Mouse (Mus musculus): Measurements from ENCODE around the gene Olfr851. TPM values are rescaled to one million over a fixed set of nuclear protein-coding genes. Genes with fewer than 3 reads are reported as not detected.

Gene Olfr851
- not detected in 2 replicates for polyA plus RNA-seq (2015; fragmentation: Nextera tagmentation; extraction: Ambion mirVana)

- no peak within 1 kb of the TSS for H3K27ac ChIP-seq (ENCODE audit: low read depth)
- TF ChIP-seq EP300 (IDR thresholded peaks at IDR 0.05; ENCODE audit: low read depth) = no peak
- no peak for TF ChIP-seq CTCF (IDR thresholded peaks at IDR 0.05; ENCODE audit: low read depth)
- no peaks in the 10 kb centered on the region for H3K27me3 ChIP-seq (ENCODE audit: insufficient read depth, low read length)
- no peak within 1 kb of the TSS for H3K4me2 ChIP-seq (ENCODE audit: low read depth, low read length)
- no peak for DNase-seq
- no peak for ATAC-seq
- H3K36me3 ChIP-seq (replicated peaks; ENCODE audit: insufficient read depth, low read length) = no peaks in the 10 kb centered on the region
- no peaks in the 10 kb centered on the region for H3K9me3 ChIP-seq (ENCODE audit: low read length)
- H3K9ac ChIP-seq (replicated peaks) = no peak within 1 kb of the TSS
- no peaks in the 10 kb centered on the region for H3K4me1 ChIP-seq (ENCODE audit: insufficient read depth)
- no peak within 1 kb of the TSS for H3K4me3 ChIP-seq (ENCODE audit: low read depth, low read length)
Measured at GRCm38 (mm10) chr9:19492995-19493394, at the start of gene Olfr851. TSS of gene Olfr851 (plus strand) at chr9:19493295.

GRCm38 (mm10) chr9:19478148-19478547, 14.9 kb upstream of the Olfr851 start, which contains the start of gene Olfr850:
TSS of gene Olfr850 (minus strand) at chr9:19478248.
- Histone ChIP-seq H3K9me3 (ENCODE audit: low read length) (no peaks in the 10 kb centered on the region), H3K27ac (ENCODE audit: low read depth) (no peak within 1 kb of the TSS), H3K4me1 (ENCODE audit: insufficient read depth) (no peaks in the 10 kb centered on the region), H3K9ac (replicated peaks) (no peak within 1 kb of the TSS), H3K36me3 (replicated peaks; ENCODE audit: insufficient read depth, low read length) (no peaks in the 10 kb centered on the region), H3K4me3 (ENCODE audit: low read depth, low read length) (no peak within 1 kb of the TSS), H3K4me2 (ENCODE audit: low read depth, low read length) (no peak within 1 kb of the TSS), H3K27me3 (ENCODE audit: insufficient read depth, low read length) (no peaks in the 10 kb centered on the region)
- DNase-seq (no peak), ATAC-seq (no peak)
- TF ChIP-seq EP300 (IDR thresholded peaks at IDR 0.05; ENCODE audit: low read depth) (no peak), CTCF (IDR thresholded peaks at IDR 0.05; ENCODE audit: low read depth) (no peak)

- ATAC-seq = no peak
- 65% methylated on average over 1 of the region's 1 CpGs for WGBS (ENCODE audit: insufficient replicate concordance)
- Histone ChIP-seq H3K27ac (ENCODE audit: low read depth) (no peak within 1 kb of the TSS), H3K9ac (replicated peaks) (no peak within 1 kb of the TSS), H3K4me2 (ENCODE audit: low read depth, low read length) (no peak within 1 kb of the TSS), H3K9me3 (ENCODE audit: low read length) (peaks cover 2% of the 10 kb centered on the region), H3K36me3 (replicated peaks; ENCODE audit: insufficient read depth, low read length) (no peaks in the 10 kb centered on the region), H3K4me3 (ENCODE audit: low read depth, low read length) (no peak within 1 kb of the TSS), H3K27me3 (ENCODE audit: insufficient read depth, low read length) (no peaks in the 10 kb centered on the region), H3K4me1 (ENCODE audit: insufficient read depth) (no peaks in the 10 kb centered on the region)
- no peak for DNase-seq
- TF ChIP-seq CTCF (IDR thresholded peaks at IDR 0.05; ENCODE audit: low read depth) (no peak), EP300 (IDR thresholded peaks at IDR 0.05; ENCODE audit: low read depth) (no peak)
Measured at GRCm38 (mm10) chr9:19540976-19541375, 47.9 kb downstream of the Olfr851 start, which contains the start of gene Olfr853. TSS of gene Olfr853 (minus strand) at chr9:19541076.

Other genes with a start within 250 kb of the Olfr851 start
- not detected in 2 replicates for gene Olfr843, start 241.3 kb upstream of the Olfr851 start, polyA plus RNA-seq (2015; fragmentation: Nextera tagmentation; extraction: Ambion mirVana)
- not detected in 2 replicates for gene Olfr844, start 176.9 kb upstream of the Olfr851 start, polyA plus RNA-seq (2015; fragmentation: Nextera tagmentation; extraction: Ambion mirVana)
- gene Olfr845, start 156.8 kb upstream of the Olfr851 start, polyA plus RNA-seq (2015; fragmentation: Nextera tagmentation; extraction: Ambion mirVana) = not detected in 2 replicates
- not detected in 2 replicates for gene Olfr846, start 129.3 kb upstream of the Olfr851 start, polyA plus RNA-seq (2015; fragmentation: Nextera tagmentation; extraction: Ambion mirVana)
- not detected in 2 replicates for gene Olfr847, start 114.6 kb upstream of the Olfr851 start, polyA plus RNA-seq (2015; fragmentation: Nextera tagmentation; extraction: Ambion mirVana)
- not detected in 2 replicates for gene Olfr849, start 53.0 kb upstream of the Olfr851 start, polyA plus RNA-seq (2015; fragmentation: Nextera tagmentation; extraction: Ambion mirVana)
- gene Olfr850, start 15.0 kb upstream of the Olfr851 start, polyA plus RNA-seq (2015; fragmentation: Nextera tagmentation; extraction: Ambion mirVana) = not detected in 2 replicates
- not detected in 2 replicates for gene Olfr853, start 47.8 kb downstream of the Olfr851 start, polyA plus RNA-seq (2015; fragmentation: Nextera tagmentation; extraction: Ambion mirVana)
- gene Olfr854, start 74.1 kb downstream of the Olfr851 start, polyA plus RNA-seq (2015; fragmentation: Nextera tagmentation; extraction: Ambion mirVana) = not detected in 2 replicates
- gene Olfr855, start 89.3 kb downstream of the Olfr851 start, polyA plus RNA-seq (2015; fragmentation: Nextera tagmentation; extraction: Ambion mirVana) = not detected in 2 replicates
- gene Zfp317, start 128.8 kb downstream of the Olfr851 start, polyA plus RNA-seq (2015; fragmentation: Nextera tagmentation; extraction: Ambion mirVana) = 4.1 TPM in 2 replicates
- not detected in 2 replicates for gene Olfr857, start 216.1 kb downstream of the Olfr851 start, polyA plus RNA-seq (2015; fragmentation: Nextera tagmentation; extraction: Ambion mirVana)

Measured in liver, postnatal 0 days (tissue).